Mouse (Mus musculus) embryo, embryonic 11.5 days (tissue): ENCODE measurements around the gene Miga1.

Experiments
- DNase-seq: peaks from one replicate; pipeline ENCODE4 v3.0.0-alpha.2; 2012; ENCODE audit warnings: low read depth, low spot score

The Miga1 gene

GRCm38 (mm10) chr3:152245273-152245910 is 94.8 kb downstream of the Miga1 start:
- no peak for DNase-seq

- DNase-seq: no peak
Observed at GRCm38 (mm10) chr3:152243304-152243703, 96.9 kb downstream of the Miga1 start.

DNA sequence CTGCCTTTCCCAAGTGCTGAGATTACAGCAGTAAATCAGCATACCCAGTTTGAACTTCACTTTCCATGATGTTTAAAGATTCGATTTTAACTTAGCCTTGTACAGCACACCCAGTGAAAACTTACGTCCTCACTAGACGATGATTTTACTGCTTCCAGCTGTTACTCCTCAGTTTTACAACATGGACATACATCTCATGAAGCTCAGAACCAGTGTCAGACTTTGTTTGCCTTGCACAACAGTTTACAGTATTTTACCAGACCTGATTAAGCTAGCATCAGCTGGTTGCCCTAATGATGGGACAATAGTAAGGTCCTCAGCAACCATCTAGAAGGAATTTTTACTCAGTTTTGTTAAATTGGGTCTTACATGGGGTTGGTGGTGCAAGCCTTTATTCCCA is 99.1 kb downstream of the Miga1 start:
- no peak for DNase-seq

DNA sequence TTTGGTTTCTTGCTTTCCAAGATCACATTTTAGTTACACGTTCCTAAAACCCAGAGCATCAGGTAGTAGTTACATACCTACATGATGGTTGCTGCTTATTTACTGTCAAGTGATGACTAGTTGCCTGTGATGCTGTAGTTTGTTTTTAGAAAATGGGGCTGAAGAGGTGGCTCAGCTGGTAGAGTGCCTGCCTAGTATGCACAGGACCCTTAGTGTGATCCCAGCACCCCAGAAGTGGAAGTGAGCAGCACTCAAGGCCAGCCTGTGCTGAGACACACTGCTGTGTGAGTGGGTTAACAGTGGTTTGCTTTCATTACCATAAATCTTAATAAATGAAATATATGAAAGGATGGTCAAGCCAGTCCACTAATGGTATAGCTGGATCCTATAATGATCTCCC is 100.6 kb downstream of the Miga1 start:
- DNase-seq: no peak

- DNase-seq: no peak
Observed at GRCm38 (mm10) chr3:152238836-152239235, 101.4 kb downstream of the Miga1 start.

DNA sequence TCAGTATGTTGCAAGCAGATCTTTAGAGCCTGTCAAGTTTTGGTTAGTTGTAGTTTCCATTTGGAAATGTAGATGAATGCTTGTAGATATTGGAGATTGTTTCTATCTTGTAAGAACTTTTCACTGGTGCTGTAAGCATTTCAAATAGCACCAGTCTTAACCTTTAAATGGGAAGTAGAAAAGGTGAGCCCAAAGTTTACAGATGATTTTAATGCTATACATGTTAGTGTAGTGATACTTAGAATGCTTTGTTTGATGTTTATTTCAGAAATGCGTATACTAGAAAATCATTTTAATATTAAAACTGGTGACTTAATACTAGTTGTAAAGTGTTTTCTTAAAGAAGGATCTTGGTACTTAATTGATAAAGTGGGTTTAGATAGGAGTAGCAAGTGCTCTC is 104.4 kb downstream of the Miga1 start:
- DNase-seq: no peak

GRCm38 (mm10) chr3:152235238-152235637 is 105.0 kb downstream of the Miga1 start:
- no peak for DNase-seq

DNA sequence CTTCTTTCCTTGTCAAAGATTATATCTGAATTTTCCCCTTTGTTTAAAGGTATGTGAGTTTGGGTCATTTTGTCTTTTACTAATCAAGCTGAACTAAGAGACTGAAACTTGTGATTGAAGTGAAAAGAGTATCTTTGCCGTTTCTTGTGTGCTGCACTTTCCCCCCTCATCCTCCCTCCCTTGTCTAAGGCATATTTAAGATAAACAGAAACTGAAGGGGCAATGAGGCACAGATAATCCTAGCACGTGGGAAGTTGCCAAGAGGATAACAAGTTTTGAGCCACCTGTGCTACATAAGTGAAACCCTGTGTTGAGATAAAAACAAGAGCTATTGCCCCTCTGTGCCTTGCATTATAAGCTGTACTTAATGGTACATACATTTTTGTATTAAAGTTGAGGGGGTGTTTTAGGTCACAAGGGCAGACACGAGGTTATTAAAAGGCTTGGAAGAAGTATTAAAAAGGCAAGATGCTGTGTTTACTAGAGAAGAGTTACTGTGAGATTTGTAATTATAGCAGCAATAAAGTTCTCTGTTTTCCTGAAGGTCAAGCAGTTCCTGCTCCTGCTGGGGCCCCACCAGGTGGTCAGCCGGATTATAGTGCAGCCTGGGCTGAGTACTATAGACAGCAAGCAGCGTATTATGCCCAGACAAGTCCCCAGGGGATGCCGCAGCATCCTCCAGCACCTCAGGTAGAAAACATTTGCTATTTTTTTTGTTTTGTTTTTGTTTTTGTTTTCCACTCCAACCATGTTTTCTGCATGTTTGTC is 108.7 kb downstream of the Miga1 start:
- no peak for DNase-seq

DNA sequence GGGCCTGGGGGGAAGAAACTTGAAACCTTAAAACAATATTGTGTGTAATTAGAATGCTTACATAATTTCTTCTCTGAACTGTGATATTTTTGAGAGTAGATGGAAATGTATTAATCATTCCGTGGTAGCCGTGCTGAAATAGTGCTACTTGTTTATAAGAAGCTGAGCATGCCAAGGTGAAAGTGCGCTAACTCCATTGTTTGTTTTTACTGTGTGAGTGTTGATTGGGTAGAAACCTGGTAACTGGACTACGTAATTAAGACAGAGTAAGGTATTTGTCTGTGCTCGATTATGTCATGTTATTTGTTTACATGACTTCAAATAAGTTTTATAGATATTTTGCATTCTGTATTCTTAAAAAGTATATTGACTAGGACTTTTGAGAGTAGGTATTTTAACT is 110.9 kb downstream of the Miga1 start:
- no peak for DNase-seq

DNA sequence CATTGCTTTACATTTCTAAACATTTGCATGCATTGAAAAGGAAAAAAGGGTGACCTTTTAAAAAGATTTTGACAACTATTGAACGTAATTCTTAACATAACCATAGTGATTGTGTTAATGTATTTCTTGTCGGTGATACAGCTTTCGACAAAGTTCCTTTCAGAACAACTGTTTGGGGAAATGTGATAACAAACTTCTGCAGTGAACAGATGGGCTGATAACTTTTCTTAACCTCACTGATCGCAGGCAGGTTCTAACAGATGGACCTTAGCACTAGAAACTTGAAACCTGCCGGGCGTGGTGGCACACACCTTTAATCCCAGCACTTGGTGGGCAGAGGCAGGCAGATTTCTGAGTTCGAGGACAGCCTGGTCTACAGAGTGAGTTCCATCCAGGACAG is 111.4 kb downstream of the Miga1 start:
- DNase-seq: no peak

GRCm38 (mm10) chr3:152225906-152226305 is 114.3 kb downstream of the Miga1 start:
- DNase-seq: no peak

DNA sequence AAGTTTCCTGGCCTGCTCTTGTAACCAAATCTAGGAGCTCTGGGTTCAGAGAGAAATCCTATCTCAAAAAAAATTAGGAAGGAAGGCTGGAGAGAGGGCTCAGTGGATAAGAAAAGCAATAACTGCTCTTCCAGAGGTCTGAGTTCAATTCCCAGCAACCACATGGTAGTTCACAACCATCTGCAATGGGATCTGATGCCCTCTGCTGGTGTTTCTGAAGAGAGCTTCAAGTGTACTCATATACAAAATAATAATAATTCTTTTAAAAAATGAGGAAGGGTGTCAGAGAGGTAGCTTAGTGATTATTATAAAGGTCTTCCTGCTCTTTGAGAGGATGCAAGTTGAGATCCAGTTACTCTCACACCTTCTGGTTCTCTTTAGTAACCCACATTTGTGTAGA is 115.3 kb downstream of the Miga1 start:
- DNase-seq: no peak
